Mouse (Mus musculus) stomach, embryonic 15.5 days (tissue): Measurements from ENCODE around the gene Necab2. TPM values are rescaled to one million over a fixed set of nuclear protein-coding genes. Genes with fewer than 3 reads are reported as not detected.

Experiments used
- ATAC-seq: fragments of 200-750 bp; cut with Nextera tagmentation; 2 replicates; pipeline ENCODE4 v1.8.0; 2017; ENCODE audit warnings: low read depth, moderate number of reproducible peaks, moderate TSS enrichment; ENCODE audit not compliant: insufficient read depth, low FRiP score
- H3K27ac ChIP-seq: fragments of 300-500 bp; sonication (generic); 2 replicates; pipeline ENCODE4 v1.5.1; 2015; ENCODE audit warnings: mild to moderate bottlenecking, inconsistent platforms
- H3K27me3 ChIP-seq: fragments of 300-500 bp; sonication (generic); replicated peaks from 2 replicates; pipeline ENCODE4 v1.6.1; 2015; ENCODE audit warnings: inconsistent platforms
- H3K36me3 ChIP-seq: fragments of 300-500 bp; sonication (generic); 2 replicates; pipeline ENCODE4 v1.6.1; 2015; ENCODE audit warnings: inconsistent platforms
- H3K4me1 ChIP-seq: fragments of 300-500 bp; sonication (generic); 2 replicates; pipeline ENCODE4 v1.6.1; 2015; ENCODE audit warnings: inconsistent platforms
- H3K4me2 ChIP-seq: fragments of 300-500 bp; sonication (generic); 2 replicates; pipeline ENCODE4 v1.6.1; 2015; ENCODE audit warnings: mild to moderate bottlenecking, inconsistent platforms
- H3K4me3 ChIP-seq: fragments of 300-500 bp; sonication (generic); replicated peaks from 2 replicates; pipeline ENCODE4 v1.5.1; 2015; ENCODE audit warnings: inconsistent platforms
- H3K9ac ChIP-seq: fragments of 300-500 bp; sonication (generic); 2 replicates; pipeline ENCODE4 v1.6.1; 2015; ENCODE audit warnings: inconsistent platforms
- H3K9me3 ChIP-seq: fragments of 300-500 bp; sonication (generic); 2 replicates; pipeline ENCODE4 v1.6.1; 2016; ENCODE audit warnings: inconsistent platforms
- WGBS: fragments of 180-500 bp; shearing (Covaris S2); methylation state at CpG from one replicate; pipeline ENCODE4 v1.1.7; 2015; 5-methylcytosine and 5-hydroxymethylcytosine counted together
- polyA plus RNA-seq: library from polyadenylated mRNA; unstranded; fragments of >200 nt; fragmentation: Nextera tagmentation; extraction: Ambion mirVana; gene quantifications from 2 replicates; pipeline ENCODE4 v1.2.1, GENCODE M21; 2015

Gene Necab2
- polyA plus RNA-seq, result 1.3 and 1.9 TPM in 2 replicates

- 2% methylated on average over 29 of the region's 52 CpGs for WGBS
- peaks cover 20% of the 10 kb centered on the region for H3K27me3 ChIP-seq
- 0 out of 2 replicates have a peak, but pooled peaks cover 3% of the 10 kb centered on the region for H3K4me1 ChIP-seq
- no peak within 1 kb of the TSS for H3K27ac ChIP-seq
- H3K4me3 ChIP-seq, result peak within 1 kb of the TSS; percentile 57
- H3K9me3 ChIP-seq, result no peaks in the 10 kb centered on the region
- peak within 1 kb of the TSS; percentile 56 for H3K9ac ChIP-seq
- no peaks in the 10 kb centered on the region for H3K36me3 ChIP-seq
- peak; percentile 60; the same call in 1 of the 2 replicates for ATAC-seq
- peak within 1 kb of the TSS; percentile 99 for H3K4me2 ChIP-seq
Observed at GRCm38 (mm10) chr8:119446211-119446989, at the start of gene Necab2. Gene Necab2 (plus strand): TSS chr8:119446719.

DNA sequence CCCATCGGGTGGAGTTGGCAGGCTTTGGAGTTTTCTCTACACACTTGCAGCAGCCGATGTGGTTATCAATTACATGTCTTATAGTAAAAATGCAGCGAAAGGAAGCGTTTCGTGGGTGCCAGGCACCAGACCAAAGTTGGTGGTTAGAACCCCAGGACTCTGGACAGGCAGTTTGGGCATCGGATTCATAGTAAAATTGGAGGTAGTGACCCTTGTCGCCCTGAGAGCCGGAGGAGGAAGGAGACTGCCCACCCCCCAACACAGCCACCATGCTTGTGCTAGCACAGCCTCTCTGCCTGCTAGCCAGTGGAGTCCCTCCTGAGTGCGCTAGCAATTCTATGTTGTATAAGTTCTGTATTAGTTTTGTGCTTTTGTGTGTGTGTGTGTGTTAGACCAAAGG lies 48.0 kb upstream of the Necab2 start:
- no peak overlapping the region for H3K27ac ChIP-seq
- no peak for ATAC-seq
- no peaks in the 10 kb centered on the region for H3K9me3 ChIP-seq
- H3K4me1 ChIP-seq, result peaks cover 11% of the 10 kb centered on the region; the same call in 1 of the 2 replicates
- no peaks in the 10 kb centered on the region for H3K27me3 ChIP-seq
- H3K9ac ChIP-seq, result no peak overlapping the region
- H3K4me2 ChIP-seq, result no peak overlapping the region
- no peak overlapping the region for H3K4me3 ChIP-seq
- H3K36me3 ChIP-seq, result peaks cover 11% of the 10 kb centered on the region; the same call in 1 of the 2 replicates
- 87% methylated on average over 9 of the region's 9 CpGs for WGBS

DNA sequence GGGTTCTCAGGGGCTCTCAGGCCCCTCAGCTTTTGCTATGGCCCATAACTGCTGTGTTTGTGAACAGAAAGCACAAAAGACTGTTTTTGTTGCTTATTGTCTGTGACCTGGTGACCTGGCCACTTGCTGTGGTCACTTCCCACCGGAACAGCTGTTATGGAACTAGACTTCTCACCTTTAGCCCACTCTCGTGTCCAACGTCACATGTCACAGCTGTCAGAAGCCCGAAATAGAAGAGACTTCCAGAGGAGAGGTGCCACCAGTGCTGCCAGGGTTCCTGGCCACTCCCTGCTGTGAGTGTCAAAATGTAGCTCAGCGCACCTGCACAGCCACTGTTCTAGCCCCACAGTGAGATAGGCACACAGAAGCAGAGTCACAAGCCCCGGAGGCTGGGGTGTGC lies 47.3 kb upstream of the Necab2 start:
- Histone ChIP-seq H3K36me3 (peaks cover 11% of the 10 kb centered on the region; the same call in 1 of the 2 replicates), H3K9ac (no peak overlapping the region), H3K27me3 (no peaks in the 10 kb centered on the region), H3K4me3 (no peak overlapping the region), H3K27ac (no peak overlapping the region), H3K4me1 (peaks cover 11% of the 10 kb centered on the region; the same call in 1 of the 2 replicates), H3K4me2 (no peak overlapping the region), H3K9me3 (no peaks in the 10 kb centered on the region)
- no peak for ATAC-seq
- WGBS, result 76% methylated on average over 6 of the region's 6 CpGs

DNA sequence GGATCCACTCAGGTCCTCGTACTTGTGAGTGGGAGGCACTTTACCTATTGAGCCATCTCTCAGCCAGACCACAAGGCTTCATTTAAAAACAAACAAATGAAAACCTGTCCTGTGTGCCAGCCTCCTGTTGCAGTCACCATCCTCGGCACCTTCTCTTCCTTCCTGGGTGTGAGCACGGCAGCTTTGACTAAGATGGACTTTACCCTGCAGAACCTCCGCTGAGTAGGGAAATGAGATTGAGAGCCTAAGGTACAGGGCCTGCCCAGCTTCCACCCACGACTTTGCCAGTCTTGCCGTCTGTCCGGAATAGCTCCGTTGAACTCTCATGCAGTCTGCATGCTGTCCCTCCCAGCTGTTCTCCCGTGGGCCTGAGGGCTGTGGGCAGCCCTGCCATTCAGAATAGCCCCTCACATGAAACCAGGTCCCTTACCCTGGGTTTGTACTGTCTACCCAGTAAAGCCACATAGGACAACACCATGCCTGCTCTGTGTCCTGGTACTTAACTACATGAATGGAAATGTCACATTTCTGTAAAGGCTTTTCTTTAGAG lies 46.3 kb upstream of the Necab2 start:
- Histone ChIP-seq H3K9me3 (no peaks in the 10 kb centered on the region), H3K4me1 (peaks cover 11% of the 10 kb centered on the region; the same call in 1 of the 2 replicates), H3K27ac (no peak overlapping the region; the same call in 1 of the 2 replicates), H3K36me3 (peaks cover 11% of the 10 kb centered on the region; the same call in 1 of the 2 replicates), H3K27me3 (no peaks in the 10 kb centered on the region), H3K4me2 (no peak overlapping the region), H3K9ac (no peak overlapping the region), H3K4me3 (no peak overlapping the region)
- ATAC-seq, result peak; percentile 53; the same call in 1 of the 2 replicates
- 65% methylated on average over 9 of the region's 9 CpGs for WGBS

GRCm38 (mm10) chr8:119400904-119401303 lies 45.6 kb upstream of the Necab2 start:
- Histone ChIP-seq H3K27me3 (no peaks in the 10 kb centered on the region), H3K9me3 (no peaks in the 10 kb centered on the region), H3K36me3 (peaks cover 11% of the 10 kb centered on the region; the same call in 1 of the 2 replicates), H3K9ac (no peak overlapping the region), H3K4me2 (no peak overlapping the region), H3K27ac (no peak overlapping the region), H3K4me3 (no peak overlapping the region), H3K4me1 (peaks cover 5% of the 10 kb centered on the region; the same call in 1 of the 2 replicates)
- no peak; the same call in 1 of the 2 replicates for ATAC-seq
- 65% methylated on average over 3 of the region's 3 CpGs for WGBS

DNA sequence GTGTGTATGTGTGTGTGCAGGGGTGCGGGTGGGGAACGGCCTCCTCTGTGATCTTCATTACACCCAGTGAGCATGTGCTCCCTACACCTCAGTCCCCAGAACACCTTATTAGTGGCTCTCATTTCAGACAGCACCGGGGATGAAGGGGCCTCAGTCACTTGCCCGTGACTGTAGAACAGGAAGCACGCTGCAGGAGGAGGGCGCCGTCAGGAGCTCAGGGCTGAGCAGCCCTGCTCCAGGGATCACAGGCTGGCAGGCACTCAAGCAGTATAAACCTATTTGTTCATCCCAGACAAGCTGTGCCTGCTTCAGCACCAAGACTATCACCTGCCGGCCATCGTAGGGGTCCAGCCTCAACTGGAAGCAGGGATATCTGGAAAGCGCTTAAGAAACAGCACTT lies 42.6 kb upstream of the Necab2 start:
- ATAC-seq, result no peak
- Histone ChIP-seq H3K4me3 (no peak overlapping the region), H3K27ac (no peak overlapping the region), H3K4me2 (no peak overlapping the region), H3K9ac (no peak overlapping the region), H3K9me3 (no peaks in the 10 kb centered on the region), H3K4me1 (0 out of 2 replicates have a peak, but pooled peaks cover 2% of the 10 kb centered on the region), H3K27me3 (no peaks in the 10 kb centered on the region), H3K36me3 (0 out of 2 replicates have a peak, but pooled peaks cover 11% of the 10 kb centered on the region)
- 78% methylated on average over 10 of the region's 10 CpGs for WGBS

DNA sequence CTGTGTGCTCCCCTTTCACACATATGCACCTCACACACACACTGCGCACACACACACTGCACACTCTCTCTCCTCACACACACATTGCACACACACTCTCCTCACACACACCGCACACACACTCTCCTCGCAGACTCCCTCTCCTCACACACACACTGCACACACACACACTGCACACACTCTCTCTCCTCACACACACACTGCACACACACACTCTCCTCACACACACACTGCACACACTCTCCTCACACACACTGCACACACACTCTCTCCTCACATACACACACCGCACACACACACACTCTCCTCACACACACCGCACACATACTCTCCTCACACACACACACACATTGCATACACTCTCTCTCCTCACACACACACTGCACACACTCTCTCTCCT lies 41.9 kb upstream of the Necab2 start:
- no peaks in the 10 kb centered on the region for H3K9me3 ChIP-seq

GRCm38 (mm10) chr8:119408311-119408710 lies 38.2 kb upstream of the Necab2 start:
- no peaks in the 10 kb centered on the region for H3K9me3 ChIP-seq
- no peaks in the 10 kb centered on the region for H3K4me1 ChIP-seq
- H3K27me3 ChIP-seq, result no peaks in the 10 kb centered on the region
- no peak overlapping the region for H3K4me3 ChIP-seq
- 82% methylated on average over 8 of the region's 8 CpGs for WGBS
- H3K27ac ChIP-seq, result no peak overlapping the region
- H3K4me2 ChIP-seq, result no peak overlapping the region
- H3K9ac ChIP-seq, result no peak overlapping the region
- ATAC-seq, result no peak
- peaks cover 18% of the 10 kb centered on the region for H3K36me3 ChIP-seq

More for the DNA sequence above, 41.9 kb upstream of the Necab2 start:
- WGBS, result 97% methylated on average over 5 of the region's 5 CpGs
- Histone ChIP-seq H3K4me1 (0 out of 2 replicates have a peak, but pooled peaks cover 2% of the 10 kb centered on the region), H3K27ac (no peak overlapping the region), H3K27me3 (no peaks in the 10 kb centered on the region), H3K4me3 (no peak overlapping the region), H3K9ac (no peak overlapping the region), H3K36me3 (peaks cover 14% of the 10 kb centered on the region; the same call in 1 of the 2 replicates), H3K4me2 (no peak overlapping the region)
- no peak for ATAC-seq

- peaks cover 18% of the 10 kb centered on the region for H3K36me3 ChIP-seq
- H3K27me3 ChIP-seq, result no peaks in the 10 kb centered on the region
- H3K9ac ChIP-seq, result no peak overlapping the region
- no peak for ATAC-seq
- H3K9me3 ChIP-seq, result no peaks in the 10 kb centered on the region
- no peak overlapping the region for H3K4me2 ChIP-seq
- no peak overlapping the region for H3K4me3 ChIP-seq
- H3K27ac ChIP-seq, result no peak overlapping the region
- no peaks in the 10 kb centered on the region for H3K4me1 ChIP-seq
- 59% methylated on average over 10 of the region's 10 CpGs for WGBS
Observed at GRCm38 (mm10) chr8:119412037-119412734, 34.3 kb upstream of the Necab2 start.

- H3K4me3 ChIP-seq, result peak overlapping the region; percentile 13; the same call in 1 of the 2 replicates
- no peak overlapping the region for H3K27ac ChIP-seq
- no peak overlapping the region for H3K9ac ChIP-seq
- peaks cover 18% of the 10 kb centered on the region for H3K36me3 ChIP-seq
- 13% methylated on average over 18 of the region's 18 CpGs for WGBS
- no peaks in the 10 kb centered on the region for H3K27me3 ChIP-seq
- H3K9me3 ChIP-seq, result no peaks in the 10 kb centered on the region
- peak; percentile 53 for ATAC-seq
- no peaks in the 10 kb centered on the region for H3K4me1 ChIP-seq
- peak overlapping the region; percentile 50 for H3K4me2 ChIP-seq
Observed at GRCm38 (mm10) chr8:119412735-119413498, 33.6 kb upstream of the Necab2 start.

DNA sequence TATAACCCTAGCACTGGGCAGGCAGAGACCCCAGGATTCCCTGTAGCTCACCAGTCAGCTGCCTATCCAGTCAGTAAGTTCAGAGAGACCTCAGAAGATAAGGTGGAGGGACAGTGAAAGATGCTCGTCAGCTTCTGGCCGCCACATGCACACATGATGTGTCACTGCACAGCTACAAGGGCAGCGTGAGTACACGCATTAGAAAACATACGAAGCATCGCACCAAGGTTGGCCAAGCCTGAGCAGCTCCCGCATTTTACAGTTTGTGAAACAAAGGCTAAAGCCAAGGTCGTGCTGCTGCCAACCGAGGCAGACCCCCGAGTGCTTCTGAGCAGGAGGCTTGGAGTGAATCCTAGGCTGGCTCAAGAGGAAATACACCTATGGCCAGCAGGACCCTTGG lies 32.9 kb upstream of the Necab2 start:
- H3K4me3 ChIP-seq, result no peak overlapping the region
- ATAC-seq, result no peak
- no peaks in the 10 kb centered on the region for H3K4me1 ChIP-seq
- H3K4me2 ChIP-seq, result no peak overlapping the region
- peaks cover 14% of the 10 kb centered on the region for H3K36me3 ChIP-seq
- no peaks in the 10 kb centered on the region for H3K27me3 ChIP-seq
- H3K27ac ChIP-seq, result no peak overlapping the region
- WGBS, result 79% methylated on average over 10 of the region's 10 CpGs
- no peaks in the 10 kb centered on the region for H3K9me3 ChIP-seq
- H3K9ac ChIP-seq, result no peak overlapping the region
